Mouse (Mus musculus): ENCODE results near the gene Chrna9. TPM values are rescaled to one million over a fixed set of nuclear protein-coding genes. Genes with fewer than 3 reads are reported as not detected.

Gene Chrna9
- not detected for total RNA-seq (2023)

DNA sequence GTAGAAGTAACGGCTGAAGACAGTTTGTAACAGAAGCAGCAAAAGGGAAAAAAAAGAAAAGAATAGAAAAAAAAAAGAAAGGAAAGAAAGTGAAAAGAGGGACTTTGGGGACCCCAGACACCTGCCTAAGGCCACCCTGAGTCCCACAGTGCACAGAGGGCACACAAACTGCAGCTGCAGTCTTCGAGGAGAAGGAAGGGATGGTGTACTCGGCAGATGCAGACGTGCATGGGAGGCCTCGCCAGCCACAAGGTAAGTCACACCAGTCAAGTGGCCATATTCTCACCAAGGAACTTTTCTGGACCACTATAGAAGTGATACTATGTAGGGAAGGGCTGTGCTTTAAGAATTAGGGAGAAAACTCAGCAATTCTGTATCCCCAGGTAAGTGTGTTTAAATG is at the start of gene Chrna9:
TSS of gene Chrna9 (plus strand) at position 139 of the 400 bp plus-strand sequence.

DNA sequence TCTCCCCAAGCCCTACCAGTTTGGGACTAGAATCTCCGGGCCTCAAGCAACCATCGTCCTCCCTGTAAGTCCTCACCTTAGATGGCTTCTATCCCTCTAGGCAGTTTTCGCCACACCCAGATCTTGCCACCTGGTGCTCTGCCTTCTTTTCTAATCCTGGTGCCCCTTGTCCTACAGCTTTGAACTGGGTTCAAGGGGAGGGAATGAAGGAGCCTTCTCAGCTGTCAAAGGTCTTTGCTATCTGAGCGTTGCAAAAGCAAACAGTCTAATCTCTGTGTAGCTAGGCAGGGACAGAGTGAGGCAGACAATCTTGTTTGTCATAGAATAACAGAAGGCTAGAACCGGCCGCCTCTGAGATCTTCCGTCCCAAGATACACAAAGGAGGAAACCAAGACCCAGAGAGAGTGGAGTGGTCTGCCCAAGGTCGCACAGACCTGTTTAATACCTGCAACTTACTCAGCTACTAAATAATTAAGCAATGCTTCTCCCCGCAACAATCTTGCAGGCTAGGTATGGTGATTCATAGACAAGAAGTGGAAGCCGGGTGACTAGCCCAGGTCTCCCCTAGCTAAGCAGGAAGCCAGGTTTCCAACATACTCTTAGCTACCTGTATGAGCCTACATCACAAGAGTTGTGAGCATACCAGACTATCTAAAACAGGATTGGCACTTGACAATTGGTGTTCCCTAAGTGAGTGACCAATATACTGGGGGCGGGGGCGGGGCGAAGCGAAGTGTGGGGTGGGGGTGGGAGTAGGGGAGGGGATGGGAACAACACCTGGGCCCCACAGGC is 69.6 kb downstream of the Chrna9 start, which contains the start of gene 9130230L23Rik:
TSS of gene 9130230L23Rik (minus strand) at position 152 of the 792 bp plus-strand sequence.

Other genes starting within 250 kb of the Chrna9 start
- gene Pds5a, start 236.6 kb upstream of the Chrna9 start, total RNA-seq (2023): 100 to 1,000 TPM; 136 to 169 TPM
- gene N4bp2, start 171.4 kb upstream of the Chrna9 start, total RNA-seq (2023): 10 to 100 TPM; 26.5 to 29.0 TPM
- 10 to 100 TPM; 15.9 to 18.2 TPM for gene Rhoh, start 73.7 kb upstream of the Chrna9 start, total RNA-seq (2023)
- 1 to 10 TPM; 3.7 to 5.7 TPM for gene 9130230L23Rik, start 69.4 kb downstream of the Chrna9 start, total RNA-seq (2023)
- 10 to 100 TPM; 47.1 to 60.4 TPM for gene Rbm47, start 238.2 kb downstream of the Chrna9 start, total RNA-seq (2023)

Data from neutrophil, adult 59 days (primary cell).